Mouse (Mus musculus) hindbrain, postnatal 0 days (tissue): ENCODE measurements around the gene Odam. TPM values are rescaled to one million over a fixed set of nuclear protein-coding genes. Genes with fewer than 3 reads are reported as not detected.

Experiments
- ATAC-seq: fragments of 200-750 bp; cut with Nextera tagmentation; 2 replicates; pipeline ENCODE4 v1.8.0; 2017; ENCODE audit warnings: mild to moderate bottlenecking, moderate TSS enrichment, moderate library complexity
- DNase-seq: peaks from one replicate; pipeline ENCODE4 v3.0.0-alpha.2; 2015; ENCODE audit warnings: low spot score
- H3K27ac ChIP-seq: fragments of 300-500 bp; sonication (generic); 2 replicates; pipeline ENCODE4 v1.5.1; 2014; ENCODE audit warnings: mild to moderate bottlenecking
- H3K27me3 ChIP-seq: fragments of 300-500 bp; sonication (generic); 2 replicates; pipeline ENCODE4 v1.6.1; 2014; ENCODE audit warnings: low read length, mixed read lengths; ENCODE audit not compliant: insufficient read depth
- H3K36me3 ChIP-seq: fragments of 300-500 bp; sonication (generic); 2 replicates; pipeline ENCODE4 v1.6.1; 2014; ENCODE audit warnings: low read length, mixed read lengths; ENCODE audit not compliant: insufficient read depth
- H3K4me1 ChIP-seq: fragments of 300-500 bp; sonication (generic); 2 replicates; pipeline ENCODE4 v1.6.1; 2014; ENCODE audit warnings: antibody characterized with exemption, low read length, mixed read lengths; ENCODE audit not compliant: insufficient read depth
- H3K4me2 ChIP-seq: fragments of 300-500 bp; sonication (generic); 2 replicates; pipeline ENCODE4 v1.6.1; 2014; ENCODE audit warnings: low read depth, mild to moderate bottlenecking, low read length, moderate library complexity, mixed read lengths
- H3K4me3 ChIP-seq: fragments of 300-500 bp; sonication (generic); 2 replicates; pipeline ENCODE4 v1.5.1; 2014; ENCODE audit warnings: low read length
- H3K9ac ChIP-seq: fragments of 300-500 bp; sonication (generic); replicated peaks from 2 replicates; pipeline ENCODE4 v1.6.1; 2014; ENCODE audit warnings: mild to moderate bottlenecking, low read length, moderate library complexity, mixed read lengths
- H3K9me3 ChIP-seq: fragments of 300-500 bp; sonication (generic); 2 replicates; pipeline ENCODE4 v1.6.1; 2016; ENCODE audit warnings: low read length, mixed read lengths
- CTCF ChIP-seq: IDR thresholded peaks from 2 replicates; pipeline ENCODE4 v1.5.1; 2016; ENCODE audit warnings: antibody characterized with exemption, control low read depth, low read depth
- WGBS: fragments of 180-500 bp; shearing (Covaris S2); extraction: QIAGEN DNeasy Blood & Tissue Kit; methylation state at CpG from one replicate; pipeline ENCODE4 v1.1.7; 2014; 5-methylcytosine and 5-hydroxymethylcytosine counted together
- polyA plus RNA-seq: library from polyadenylated mRNA; unstranded; fragments of >200 nt; fragmentation: Nextera tagmentation; extraction: Ambion mirVana; gene quantifications from 2 replicates; pipeline ENCODE4 v1.2.1, GENCODE M21; 2015
- total RNA-seq: library from RNA; depleted of rRNA; stranded (reverse); fragments of >200 nt; gene quantifications from 2 replicates; pipeline ENCODE4 v1.2.3, GENCODE M21; 2014; rRNA removed

Odam gene
- not detected in 2 replicates for total RNA-seq
- polyA plus RNA-seq, result not detected in 2 replicates

DNA sequence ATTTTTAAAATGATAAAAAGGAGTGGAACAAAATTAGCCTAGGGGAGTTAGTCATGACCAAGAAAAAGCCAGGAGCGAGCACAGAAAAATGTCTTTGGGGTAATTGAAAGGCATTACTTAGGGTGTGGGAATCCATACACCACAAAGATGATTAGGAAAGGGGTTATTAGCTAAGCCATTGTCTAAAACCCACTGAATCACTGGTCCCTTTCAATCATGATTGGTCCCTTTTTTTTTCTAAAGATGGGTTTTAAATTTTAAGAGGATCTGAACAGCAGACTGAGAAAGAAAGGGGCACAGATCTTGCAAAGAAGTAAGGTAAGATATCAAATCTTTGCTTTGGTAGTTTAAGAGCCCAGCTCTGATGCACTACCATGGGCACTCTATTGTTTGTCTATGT, at the start of gene Odam:
Odam (plus strand) TSS at position 301 of the 400 bp plus-strand sequence.
- DNase-seq, result no peak
- Histone ChIP-seq H3K27ac (no peak within 1 kb of the TSS), H3K36me3 (no peaks in the 10 kb centered on the region), H3K9me3 (no peaks in the 10 kb centered on the region), H3K9ac (no peak within 1 kb of the TSS), H3K4me2 (no peak within 1 kb of the TSS), H3K4me3 (no peak within 1 kb of the TSS), H3K4me1 (no peaks in the 10 kb centered on the region), H3K27me3 (no peaks in the 10 kb centered on the region)
- no peak for TF ChIP-seq CTCF
- no peak for ATAC-seq
- WGBS, result 95% methylated on average over 1 of the region's 1 CpGs

DNA sequence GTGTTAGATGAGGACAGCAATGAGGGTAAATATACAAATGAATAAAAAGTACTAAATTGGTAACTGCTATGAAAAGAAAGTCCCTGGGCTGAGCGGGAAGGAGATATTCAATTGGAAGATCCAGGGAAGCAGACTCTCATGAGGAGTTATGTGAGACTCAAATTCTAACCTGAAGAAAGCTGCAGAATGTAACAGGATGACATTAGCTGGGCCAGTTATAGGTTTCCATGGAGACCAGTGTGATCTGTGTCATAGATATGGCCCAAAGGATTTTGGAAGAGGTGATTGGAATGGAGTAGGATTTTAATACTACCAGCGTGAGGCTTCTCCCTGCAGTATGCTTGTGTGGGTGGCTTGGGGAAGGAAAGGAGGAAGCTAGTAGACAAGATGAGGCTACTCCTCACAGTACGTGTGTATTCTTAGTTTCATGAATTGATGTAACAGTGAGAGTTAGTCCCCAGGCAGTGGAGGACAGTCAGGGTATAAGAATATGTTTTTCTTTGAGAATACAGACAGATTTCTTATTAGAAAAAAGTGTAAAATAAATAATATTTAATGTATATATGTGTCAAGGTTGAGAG, 29.6 kb upstream of the Odam start:
- DNase-seq (peak; percentile 25), ATAC-seq (peak; percentile 74)
- Histone ChIP-seq H3K27me3 (no peaks in the 10 kb centered on the region), H3K27ac (no peak overlapping the region), H3K36me3 (no peaks in the 10 kb centered on the region), H3K9me3 (no peaks in the 10 kb centered on the region), H3K4me2 (no peak overlapping the region), H3K9ac (no peak overlapping the region), H3K4me1 (no peaks in the 10 kb centered on the region), H3K4me3 (no peak overlapping the region)
- WGBS, result 70% methylated on average over 3 of the region's 3 CpGs
- TF ChIP-seq CTCF, result no peak

DNA sequence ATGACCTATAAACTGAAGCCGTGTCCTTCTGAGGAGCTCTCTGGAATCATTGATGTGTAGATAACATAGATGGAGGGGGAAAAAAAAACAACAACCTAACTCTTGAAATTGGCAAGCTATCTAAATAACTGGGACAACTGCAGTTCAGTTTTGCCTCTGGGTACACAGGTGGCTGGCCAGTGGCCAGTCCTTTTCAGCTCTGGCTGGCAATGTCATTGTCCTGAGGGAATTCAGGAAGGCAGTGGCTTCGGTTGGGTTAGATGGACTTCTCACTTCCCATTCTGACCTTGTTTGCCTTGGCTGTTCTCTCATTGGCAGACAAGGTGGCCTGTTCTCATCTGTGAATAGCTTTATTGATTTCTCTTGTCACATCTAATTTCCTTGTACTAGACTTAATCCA, 14.7 kb upstream of the Odam start:
- no peak overlapping the region for H3K27ac ChIP-seq
- ATAC-seq, result peak; percentile 40; the same call in 1 of the 2 replicates
- no peaks in the 10 kb centered on the region for H3K9me3 ChIP-seq
- H3K4me3 ChIP-seq, result no peak overlapping the region
- H3K9ac ChIP-seq, result no peak overlapping the region
- TF ChIP-seq CTCF, result no peak
- no peaks in the 10 kb centered on the region for H3K27me3 ChIP-seq
- no peak overlapping the region for H3K4me2 ChIP-seq
- 29% methylated on average over 2 of the region's 2 CpGs for WGBS
- H3K36me3 ChIP-seq, result no peaks in the 10 kb centered on the region
- peak; percentile 53 for DNase-seq
- no peaks in the 10 kb centered on the region for H3K4me1 ChIP-seq

DNA sequence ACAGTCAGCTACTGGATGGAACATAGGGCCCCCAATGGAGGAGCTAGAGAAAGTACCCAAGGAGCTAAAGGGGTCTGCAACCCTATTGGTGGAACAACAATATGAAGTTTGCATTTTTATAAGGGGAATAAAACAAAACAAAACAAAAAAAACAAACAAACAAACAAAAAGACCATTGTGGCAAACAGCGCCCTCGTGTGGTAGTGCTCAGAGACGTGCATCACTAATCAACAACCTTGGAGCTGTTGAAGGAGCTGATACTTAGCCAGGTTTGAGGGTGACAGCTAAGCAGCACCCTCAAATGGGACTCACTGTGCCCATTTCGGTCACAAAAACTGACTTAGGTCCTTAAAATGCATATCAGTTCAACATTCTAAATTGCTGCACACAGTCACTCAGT, 13.4 kb upstream of the Odam start:
- Histone ChIP-seq H3K27me3 (no peaks in the 10 kb centered on the region), H3K9me3 (no peaks in the 10 kb centered on the region), H3K4me3 (no peak overlapping the region), H3K4me2 (no peak overlapping the region), H3K36me3 (no peaks in the 10 kb centered on the region), H3K4me1 (no peaks in the 10 kb centered on the region), H3K27ac (no peak overlapping the region), H3K9ac (no peak overlapping the region)
- TF ChIP-seq CTCF, result peak; percentile 50
- WGBS, result 40% methylated on average over 4 of the region's 4 CpGs
- ATAC-seq, result no peak
- no peak for DNase-seq

DNA sequence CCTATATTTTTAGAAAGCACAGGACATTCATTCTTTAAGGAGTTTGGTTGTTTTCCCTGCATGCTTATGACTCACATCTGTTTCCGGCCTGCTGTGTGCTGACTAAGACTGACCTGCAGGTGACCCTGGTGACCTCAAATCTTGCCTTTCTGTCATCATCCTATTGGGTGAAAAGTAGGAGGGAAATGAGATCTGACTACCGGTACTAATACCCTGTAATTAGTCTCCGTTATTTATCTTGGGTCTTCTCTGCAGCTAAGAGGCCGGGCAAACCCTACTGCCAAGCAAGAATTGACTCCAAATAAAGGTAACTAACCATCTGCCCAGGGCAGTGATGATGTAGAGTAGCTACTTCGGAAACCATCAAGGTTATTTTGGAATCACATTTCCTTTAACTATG, 40.5 kb downstream of the Odam start, which contains the start of gene Csn3:
Csn3 (plus strand) TSS at position 208 of the 400 bp plus-strand sequence.
- DNase-seq (no peak), ATAC-seq (no peak)
- 46% methylated on average over 5 of the region's 5 CpGs for WGBS

DNA sequence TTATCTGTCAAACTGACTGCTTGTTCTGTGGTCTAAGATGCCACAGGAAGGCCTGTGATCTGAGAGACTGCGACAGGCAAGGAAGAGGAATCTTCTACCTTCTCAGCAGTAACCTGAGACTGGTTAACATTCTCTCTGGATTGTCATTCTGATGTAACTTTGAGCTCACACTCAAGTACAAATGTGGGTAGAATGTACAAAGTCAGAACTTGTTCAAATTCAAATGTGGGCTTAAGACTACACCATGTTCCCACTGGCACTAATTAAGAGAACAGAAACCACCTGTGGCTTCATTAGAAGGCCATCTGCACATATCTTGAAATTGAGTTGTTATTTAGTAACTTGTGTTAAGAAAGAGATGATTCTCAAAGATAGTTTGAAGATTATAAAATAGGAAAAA, 46.8 kb downstream of the Odam start:
- H3K4me1 ChIP-seq, result no peaks in the 10 kb centered on the region
- no peak for ATAC-seq
- TF ChIP-seq CTCF, result no peak
- H3K27me3 ChIP-seq, result no peaks in the 10 kb centered on the region
- H3K36me3 ChIP-seq, result no peaks in the 10 kb centered on the region
- no peak overlapping the region for H3K4me3 ChIP-seq
- no peak overlapping the region for H3K9ac ChIP-seq
- no peak for DNase-seq
- WGBS, result 54% methylated on average over 1 of the region's 1 CpGs
- H3K4me2 ChIP-seq, result no peak overlapping the region
- H3K27ac ChIP-seq, result no peak overlapping the region
- H3K9me3 ChIP-seq, result no peaks in the 10 kb centered on the region

More for the DNA sequence above, 40.5 kb downstream of the Odam start, which contains the start of gene Csn3:
- H3K36me3 ChIP-seq, result no peaks in the 10 kb centered on the region
- H3K4me1 ChIP-seq, result no peaks in the 10 kb centered on the region
- no peak within 1 kb of the TSS for H3K27ac ChIP-seq
- no peak within 1 kb of the TSS for H3K9ac ChIP-seq
- H3K4me3 ChIP-seq, result no peak within 1 kb of the TSS
- no peak for TF ChIP-seq CTCF
- H3K9me3 ChIP-seq, result no peaks in the 10 kb centered on the region
- H3K27me3 ChIP-seq, result no peaks in the 10 kb centered on the region
- no peak within 1 kb of the TSS for H3K4me2 ChIP-seq

DNA sequence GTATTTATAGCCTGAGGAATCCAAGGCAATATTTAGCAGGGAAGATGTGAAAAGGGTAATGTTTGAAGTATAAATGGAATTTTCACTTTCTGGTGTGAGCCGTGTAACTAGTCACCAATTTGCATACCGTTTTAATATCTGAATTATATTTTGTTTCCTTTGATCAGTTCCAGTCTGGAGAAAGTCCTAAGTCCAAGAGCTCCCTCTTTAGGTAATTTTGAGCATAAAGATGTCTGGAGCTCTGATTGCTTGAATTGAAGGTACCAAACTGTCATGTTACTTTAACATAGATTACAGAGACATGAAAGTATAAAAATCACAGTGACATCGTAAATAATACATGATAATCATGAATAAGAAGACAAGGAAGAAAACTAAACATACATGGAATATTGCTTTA, 55.9 kb downstream of the Odam start:
- Histone ChIP-seq H3K27ac (no peak overlapping the region), H3K4me3 (no peak overlapping the region), H3K27me3 (no peaks in the 10 kb centered on the region), H3K4me2 (no peak overlapping the region), H3K9me3 (no peaks in the 10 kb centered on the region), H3K9ac (no peak overlapping the region), H3K36me3 (no peaks in the 10 kb centered on the region), H3K4me1 (no peaks in the 10 kb centered on the region)
- TF ChIP-seq CTCF, result peak; percentile 58
- WGBS, result 35% methylated on average over 3 of the region's 3 CpGs
- peak; percentile 60 for DNase-seq
- no peak for ATAC-seq
